Mouse (Mus musculus): Measurements from ENCODE around the gene Olfr178. TPM values are rescaled to one million over a fixed set of nuclear protein-coding genes. Genes with fewer than 3 reads are reported as not detected.

Gene Olfr178
- total and polyA plus RNA-seq, 2 experiments: not detected

DNA sequence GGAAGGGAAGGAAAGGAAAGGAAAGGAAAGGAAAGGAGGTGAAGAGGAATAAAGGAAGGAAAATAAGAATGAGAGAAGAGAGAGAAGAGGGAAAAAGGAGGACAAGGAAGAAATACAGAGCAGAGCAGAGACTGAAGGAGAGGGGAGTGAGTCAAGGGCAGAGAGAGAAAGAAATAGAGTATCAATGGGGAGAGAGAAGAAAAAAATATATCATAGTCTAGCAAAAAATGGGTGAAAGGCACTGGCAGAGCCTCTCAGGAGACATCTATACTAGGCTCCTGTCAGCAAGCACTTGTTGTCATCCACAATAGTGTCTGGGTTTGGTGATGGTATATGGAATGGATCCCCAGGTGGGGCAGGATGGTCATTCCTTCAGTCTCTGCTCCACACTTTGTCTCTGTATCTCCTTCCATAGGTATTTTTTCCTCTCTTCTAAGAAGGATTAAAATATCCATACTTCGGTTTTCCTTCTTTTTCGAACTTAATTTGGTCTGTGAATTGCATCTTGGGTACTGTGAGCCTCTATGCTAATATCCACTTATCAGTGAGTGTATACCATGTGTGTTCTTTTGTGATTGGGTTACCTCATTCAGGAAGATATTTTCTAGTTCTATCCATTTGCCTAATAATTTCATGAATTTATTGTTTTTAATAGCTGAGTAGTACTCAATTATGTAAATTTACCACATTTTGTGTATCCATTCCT is 31.7 kb downstream of the Olfr178 start:
- no peaks in the 10 kb centered on the region for H3K79me2 ChIP-seq (ENCODE audit: control insufficient read depth, insufficient read depth, low read length)
- H3K4me1 ChIP-seq (ENCODE audit: control insufficient read depth, insufficient read depth, low read length): no peaks in the 10 kb centered on the region
- H3K27me3 ChIP-seq (ENCODE audit: control insufficient read depth, insufficient read depth, low read length): no peaks in the 10 kb centered on the region
- no peak for TF ChIP-seq POLR2A (IDR thresholded peaks at IDR 0.05; ENCODE audit: extremely low read depth, insufficient read depth, low read length)
- no peak for TF ChIP-seq CTCF (IDR thresholded peaks at IDR 0.05; ENCODE audit: low read depth, low read length)
- DNase-seq (ENCODE audit: extremely low read depth, low read depth, low spot score): no peak
- no peak overlapping the region for H3K4me3 ChIP-seq (ENCODE audit: insufficient read depth, low read depth, low read length)
- 56% methylated on average over 2 of the region's 2 CpGs for WGBS
- H3K36me3 ChIP-seq (ENCODE audit: control insufficient read depth, insufficient read depth, low read length): no peaks in the 10 kb centered on the region
- no peak overlapping the region for H3K27ac ChIP-seq (replicated peaks; ENCODE audit: insufficient read depth, low read depth, low read length)
- no peak overlapping the region for H3K9ac ChIP-seq (ENCODE audit: low read depth, low read length)

Other genes starting within 250 kb of the Olfr178 start
- gene Cpox, start 221.8 kb downstream of the Olfr178 start, total RNA-seq (2014; rRNA removed): 59.9 and 68.1 TPM in 2 replicates
- 65.0 and 75.2 TPM in 2 replicates for gene Cpox, start 221.8 kb downstream of the Olfr178 start, polyA plus RNA-seq (2012; rRNA removed)
- gene Gpr15, start 173.0 kb downstream of the Olfr178 start, total RNA-seq (2014; rRNA removed): not detected in 2 replicates
- gene Gpr15, start 173.0 kb downstream of the Olfr178 start, polyA plus RNA-seq (2012; rRNA removed): 0.10 TPM in 1 of 2 replicates, not detected in the other
- gene Cldnd1, start 164.2 kb downstream of the Olfr178 start, total RNA-seq (2014; rRNA removed): 8.4 and 9.1 TPM in 2 replicates
- gene Cldnd1, start 164.2 kb downstream of the Olfr178 start, polyA plus RNA-seq (2012; rRNA removed): 30.5 and 32.3 TPM in 2 replicates
- gene Olfr172, start 128.9 kb downstream of the Olfr178 start, total RNA-seq (2014; rRNA removed): not detected in 2 replicates
- gene Olfr172, start 128.9 kb downstream of the Olfr178 start, polyA plus RNA-seq (2012; rRNA removed): not detected in 2 replicates
- gene Olfr173, start 91.8 kb downstream of the Olfr178 start, total RNA-seq (2014; rRNA removed): not detected in 2 replicates
- not detected in 2 replicates for gene Olfr173, start 91.8 kb downstream of the Olfr178 start, polyA plus RNA-seq (2012; rRNA removed)
- not detected in 2 replicates for gene Olfr175-ps1, start 65.3 kb downstream of the Olfr178 start, total RNA-seq (2014; rRNA removed)
- gene Olfr175-ps1, start 65.3 kb downstream of the Olfr178 start, polyA plus RNA-seq (2012; rRNA removed): not detected in 2 replicates
- gene Olfr177, start 17.3 kb downstream of the Olfr178 start, total RNA-seq (2014; rRNA removed): not detected in 2 replicates
- gene Olfr177, start 17.3 kb downstream of the Olfr178 start, polyA plus RNA-seq (2012; rRNA removed): not detected in 2 replicates
- gene Olfr181, start 36.7 kb upstream of the Olfr178 start, total RNA-seq (2014; rRNA removed): not detected in 2 replicates
- gene Olfr181, start 36.7 kb upstream of the Olfr178 start, polyA plus RNA-seq (2012; rRNA removed): not detected in 2 replicates
- not detected in 2 replicates for gene Olfr180, start 37.3 kb upstream of the Olfr178 start, total RNA-seq (2014; rRNA removed)
- gene Olfr180, start 37.3 kb upstream of the Olfr178 start, polyA plus RNA-seq (2012; rRNA removed): not detected in 2 replicates
- gene Olfr183, start 103.3 kb upstream of the Olfr178 start, total RNA-seq (2014; rRNA removed): not detected in 2 replicates
- not detected in 2 replicates for gene Olfr183, start 103.3 kb upstream of the Olfr178 start, polyA plus RNA-seq (2012; rRNA removed)
- not detected in 2 replicates for gene Olfr186, start 138.2 kb upstream of the Olfr178 start, total RNA-seq (2014; rRNA removed)
- gene Olfr186, start 138.2 kb upstream of the Olfr178 start, polyA plus RNA-seq (2012; rRNA removed): not detected in 2 replicates
- not detected in 2 replicates for gene Olfr187, start 147.7 kb upstream of the Olfr178 start, total RNA-seq (2014; rRNA removed)
- not detected in 2 replicates for gene Olfr187, start 147.7 kb upstream of the Olfr178 start, polyA plus RNA-seq (2012; rRNA removed)
- not detected in 2 replicates for gene Olfr190, start 185.9 kb upstream of the Olfr178 start, total RNA-seq (2014; rRNA removed)
- gene Olfr190, start 185.9 kb upstream of the Olfr178 start, polyA plus RNA-seq (2012; rRNA removed): not detected in 2 replicates
- gene Olfr191, start 197.8 kb upstream of the Olfr178 start, total RNA-seq (2014; rRNA removed): not detected in 2 replicates
- not detected in 2 replicates for gene Olfr191, start 197.8 kb upstream of the Olfr178 start, polyA plus RNA-seq (2012; rRNA removed)
- not detected in 2 replicates for gene Olfr193, start 219.8 kb upstream of the Olfr178 start, total RNA-seq (2014; rRNA removed)
- not detected in 2 replicates for gene Olfr193, start 219.8 kb upstream of the Olfr178 start, polyA plus RNA-seq (2012; rRNA removed)
- gene Olfr194, start 229.0 kb upstream of the Olfr178 start, total RNA-seq (2014; rRNA removed): not detected in 2 replicates
- gene Olfr194, start 229.0 kb upstream of the Olfr178 start, polyA plus RNA-seq (2012; rRNA removed): not detected in 2 replicates

All from liver, adult 2 months (tissue).